Mouse (Mus musculus) MEL (cell line): Measurements from ENCODE around the gene Olfr11.

Source experiments
- CHD2 ChIP-seq: IDR thresholded peaks from 2 replicates; pipeline ENCODE4 v1.6.1; 2011; ENCODE audit warnings: low read length, improper control_type of control experiment
- CTCF ChIP-seq, 3 experiments: IDR thresholded peaks in 2 of 3; conservative IDR thresholded peaks in 1 of 3; 2 replicates each; pipeline ENCODE4 v1.5.1; 2011 to 2012; ENCODE audit warnings: low read length in 3 of 3, low read depth in 2 of 3, mild to moderate bottlenecking in 2 of 3, improper control_type of control experiment in 1 of 3, inconsistent platforms in 1 of 3, mixed read lengths in 1 of 3, moderate library complexity in 1 of 3; ENCODE audit not compliant: control insufficient read depth in 1 of 3, insufficient read depth in 1 of 3, poor library complexity in 1 of 3, severe bottlenecking in 1 of 3
- EP300 ChIP-seq, 2 experiments: IDR thresholded peaks; 2 replicates each; pipeline ENCODE4 v1.6.1; 2011; ENCODE audit warnings: improper control_type of control experiment in 2 of 2, low read length in 2 of 2, low read depth in 1 of 2, mild to moderate bottlenecking in 1 of 2
- ETS1 ChIP-seq: IDR thresholded peaks from 2 replicates; pipeline ENCODE4 v1.6.1; 2012; ENCODE audit warnings: low read depth, mild to moderate bottlenecking, inconsistent platforms, low read length, improper control_type of control experiment, moderate library complexity
- GABPA ChIP-seq: IDR thresholded peaks from 2 replicates; pipeline ENCODE4 v1.6.1; 2012; ENCODE audit warnings: low read depth, mild to moderate bottlenecking, inconsistent platforms, low read length, improper control_type of control experiment, moderate library complexity
- GATA1 ChIP-seq: IDR thresholded peaks from 2 replicates; pipeline ENCODE4 v1.6.1; 2011; ENCODE audit warnings: low read depth, low read length, improper control_type of control experiment
- HCFC1 ChIP-seq: IDR thresholded peaks from 2 replicates; pipeline ENCODE4 v1.6.1; 2012; ENCODE audit warnings: low read depth, mild to moderate bottlenecking, inconsistent platforms, low read length, improper control_type of control experiment, moderate library complexity
- MAZ ChIP-seq: IDR thresholded peaks from 2 replicates; pipeline ENCODE4 v1.6.1; 2012; ENCODE audit warnings: low read depth, mild to moderate bottlenecking, inconsistent platforms, low read length, improper control_type of control experiment
- POLR2A ChIP-seq, 2 experiments: IDR thresholded peaks; 2 replicates each; pipeline ENCODE4 v1.6.1; 2011 to 2012; ENCODE audit warnings: low read length in 2 of 2, mild to moderate bottlenecking in 2 of 2, control low read depth in 1 of 2, improper control_type of control experiment in 1 of 2, low read depth in 1 of 2, moderate library complexity in 1 of 2; ENCODE audit not compliant: control insufficient read depth in 1 of 2, insufficient read depth in 1 of 2, poor library complexity in 1 of 2
- SMC3 ChIP-seq: IDR thresholded peaks from 2 replicates; pipeline ENCODE4 v1.6.1; 2011; ENCODE audit warnings: low read depth, low read length, improper control_type of control experiment
- TAL1 ChIP-seq: IDR thresholded peaks from 2 replicates; pipeline ENCODE4 v1.6.1; 2012; ENCODE audit warnings: mild to moderate bottlenecking, inconsistent platforms, low read length, moderate library complexity, mixed read lengths
- TBP ChIP-seq: IDR thresholded peaks from 2 replicates; pipeline ENCODE4 v1.8.0; 2011; ENCODE audit warnings: low read depth, low read length, improper control_type of control experiment
- USF1 ChIP-seq: IDR thresholded peaks from 2 replicates; pipeline ENCODE4 v1.6.1; 2014; ENCODE audit warnings: low read depth, mild to moderate bottlenecking, inconsistent platforms, low read length, improper control_type of control experiment, moderate library complexity
- ZC3H11A ChIP-seq: IDR thresholded peaks from 2 replicates; pipeline ENCODE4 v1.6.1; 2012; ENCODE audit warnings: low read depth, mild to moderate bottlenecking, inconsistent platforms, low read length, improper control_type of control experiment

DNA sequence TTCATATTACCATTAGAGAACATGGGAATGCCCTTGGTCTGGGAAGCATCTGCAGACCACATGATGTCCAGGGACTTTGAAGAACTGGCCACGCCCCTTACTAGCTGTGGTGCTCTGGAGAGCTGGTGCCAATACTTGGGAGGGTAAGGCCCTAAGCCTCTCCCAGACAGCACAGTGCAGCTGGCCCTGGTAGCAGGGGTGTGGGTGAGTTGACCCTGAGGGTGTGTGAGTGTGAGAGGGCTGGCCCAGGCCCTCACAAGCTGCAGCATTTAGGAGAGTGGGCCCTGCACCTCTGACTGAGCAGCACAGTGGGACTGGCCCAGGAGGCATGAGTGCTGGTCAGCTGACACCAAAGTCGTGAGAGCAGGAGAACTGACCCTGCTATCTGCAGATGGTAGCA is 50.7 kb downstream of the Olfr11 start:
- TF ChIP-seq CTCF (IDR thresholded peaks at IDR 0.05 in 2 of 3, conservative IDR thresholded peaks at IDR 0.05 in 1 of 3; ENCODE audit: control insufficient read depth in 1 of 3, insufficient read depth in 1 of 3, low read depth in 2 of 3, low read length in 3 of 3, poor library complexity in 1 of 3, severe bottlenecking in 1 of 3) (no peak), EP300 (IDR thresholded peaks at IDR 0.05; ENCODE audit: low read depth in 1 of 2, low read length in 2 of 2) (no peak), GABPA (no peak), CHD2 (no peak), MAZ (no peak), USF1 (no peak), HCFC1 (no peak), SMC3 (no peak), TAL1 (no peak), ZC3H11A (no peak), TBP (no peak), ETS1 (no peak), POLR2A (IDR thresholded peaks at IDR 0.05; ENCODE audit: control insufficient read depth in 1 of 2, insufficient read depth in 1 of 2, low read depth in 1 of 2, low read length in 2 of 2, poor library complexity in 1 of 2) (no peak), GATA1 (no peak)
